Mouse (Mus musculus): ENCODE results near the gene Fermt3.

Fermt3 gene

GRCm38 (mm10) chr19:7039088-7039720 is 19.9 kb upstream of the Fermt3 start:
- DNase-seq (ENCODE audit: low spot score in 2 of 2) = no peak

DNA sequence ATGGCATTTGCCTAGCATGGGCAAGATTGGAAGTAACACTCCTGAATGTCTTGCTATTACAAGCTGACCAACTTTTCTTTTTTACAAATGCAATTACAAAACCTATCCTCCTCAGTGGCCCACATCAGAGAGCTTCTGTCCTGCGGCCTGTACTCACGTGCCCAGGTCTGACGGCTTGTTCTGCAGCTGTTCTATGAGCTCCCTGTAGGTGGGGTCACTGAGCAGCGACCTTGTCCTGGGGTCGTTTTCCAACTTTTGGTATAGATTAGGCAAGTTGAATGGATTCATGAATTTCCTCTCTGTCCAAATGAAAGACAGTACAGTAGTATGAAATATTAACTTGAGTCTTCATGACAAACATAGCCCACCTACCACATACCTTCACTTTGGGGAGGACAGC is 14.7 kb upstream of the Fermt3 start:
- no peak for DNase-seq (ENCODE audit: low spot score in 2 of 2)

DNA sequence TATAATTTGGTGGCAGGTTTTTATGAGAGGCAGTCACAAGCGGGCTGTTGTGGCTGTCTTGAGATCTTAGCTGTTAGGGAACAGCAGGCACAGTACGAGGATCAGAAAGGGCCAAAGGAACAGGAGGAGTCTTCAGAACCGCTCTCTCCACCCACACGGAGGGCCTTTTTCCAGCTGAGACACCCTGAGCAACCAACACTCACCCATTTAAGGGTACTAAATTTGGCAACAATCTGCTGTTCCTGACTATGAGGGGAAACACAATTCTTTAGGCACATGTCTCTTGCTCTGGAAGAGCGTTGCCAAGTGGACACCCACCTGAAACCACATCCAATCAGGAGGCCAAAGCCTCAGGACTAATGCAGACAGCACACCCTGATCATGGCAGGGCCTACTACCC is 10.3 kb upstream of the Fermt3 start:
- DNase-seq (ENCODE audit: low spot score in 2 of 2) = no peak

- DNase-seq (ENCODE audit: low spot score in 2 of 2) = no peak
Measured at GRCm38 (mm10) chr19:7020224-7020641, 964 bp upstream of the Fermt3 start.

GRCm38 (mm10) chr19:7018546-7018945 is 723 bp downstream of the Fermt3 start:
- DNase-seq (ENCODE audit: low spot score in 2 of 2) = no peak

DNA sequence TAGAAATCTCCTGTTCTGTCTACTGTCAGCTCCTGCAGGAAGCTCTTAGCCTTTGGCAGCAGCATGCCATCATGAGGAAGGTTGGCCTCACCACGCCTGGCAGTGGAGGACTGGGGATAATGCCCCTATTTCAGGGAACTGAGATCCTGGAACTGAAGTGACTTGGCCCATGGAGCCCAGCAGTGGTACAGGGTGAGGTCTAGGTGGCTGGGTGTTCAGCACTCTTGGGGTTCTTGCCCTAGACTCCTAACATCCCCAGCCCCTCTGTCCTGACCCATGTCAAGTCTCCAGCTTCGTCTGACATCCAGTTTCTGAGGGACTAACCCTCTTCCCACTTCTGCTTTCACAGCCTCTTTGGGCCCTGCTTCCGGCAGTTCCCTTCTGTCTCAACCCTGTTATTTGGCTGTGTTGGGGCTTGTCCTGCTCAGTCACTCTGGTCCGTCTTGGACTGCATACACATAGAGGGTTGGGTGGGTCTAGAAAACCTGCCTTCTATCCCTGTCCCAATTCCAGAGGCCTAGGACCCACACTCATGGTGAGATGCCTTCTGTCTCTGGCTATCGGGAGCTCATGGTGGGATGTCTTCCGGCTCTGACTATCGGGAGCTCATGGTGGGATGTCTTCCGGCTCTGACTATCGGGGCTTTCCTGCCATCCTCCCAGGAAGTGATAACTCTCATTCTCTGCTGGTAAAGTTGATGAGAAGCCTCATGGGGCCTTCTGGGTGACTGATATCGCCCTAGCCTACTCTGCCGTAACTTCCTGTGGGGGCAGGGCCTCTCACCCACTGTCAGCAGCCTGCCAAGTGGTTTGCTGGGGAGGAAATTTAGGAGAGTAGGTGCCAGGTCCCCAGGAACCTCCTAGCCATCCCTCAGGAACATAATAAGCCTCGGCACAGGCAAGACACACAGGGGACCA is 1.5 kb downstream of the Fermt3 start:
- DNase-seq (ENCODE audit: low spot score in 2 of 2) = no peak

DNA sequence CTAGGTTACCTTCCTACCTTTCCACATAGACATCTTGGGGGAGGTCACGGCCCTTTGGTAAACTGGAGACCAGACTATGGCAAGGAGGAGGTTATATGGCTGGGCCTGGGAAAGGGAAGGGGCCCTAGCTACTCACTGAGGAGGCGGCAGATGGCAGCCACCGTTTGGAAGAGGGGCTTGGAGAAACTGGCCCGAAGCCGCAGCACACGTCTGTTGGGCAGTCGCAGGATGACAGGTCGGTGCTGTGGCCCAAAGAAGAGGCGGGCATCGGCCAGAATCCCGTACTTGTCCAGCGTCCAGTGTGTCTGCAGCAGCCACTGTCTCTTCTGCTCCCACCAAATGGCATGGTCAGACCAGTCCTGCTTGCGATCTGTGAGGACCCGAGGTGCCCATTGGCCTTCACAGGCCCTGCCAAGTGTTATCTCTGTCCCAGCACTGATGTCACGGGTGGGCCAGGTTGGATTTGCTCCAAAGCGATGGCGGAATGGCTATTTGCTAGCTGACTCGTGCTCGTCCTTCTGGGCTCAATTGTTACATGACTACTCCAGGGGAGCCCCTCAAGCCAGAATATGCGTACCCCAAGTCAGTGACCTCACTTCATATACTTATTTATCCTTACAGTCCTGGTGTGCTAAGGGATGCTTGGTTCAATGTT is 4.7 kb downstream of the Fermt3 start:
- DNase-seq (ENCODE audit: low spot score in 2 of 2) = no peak

DNA sequence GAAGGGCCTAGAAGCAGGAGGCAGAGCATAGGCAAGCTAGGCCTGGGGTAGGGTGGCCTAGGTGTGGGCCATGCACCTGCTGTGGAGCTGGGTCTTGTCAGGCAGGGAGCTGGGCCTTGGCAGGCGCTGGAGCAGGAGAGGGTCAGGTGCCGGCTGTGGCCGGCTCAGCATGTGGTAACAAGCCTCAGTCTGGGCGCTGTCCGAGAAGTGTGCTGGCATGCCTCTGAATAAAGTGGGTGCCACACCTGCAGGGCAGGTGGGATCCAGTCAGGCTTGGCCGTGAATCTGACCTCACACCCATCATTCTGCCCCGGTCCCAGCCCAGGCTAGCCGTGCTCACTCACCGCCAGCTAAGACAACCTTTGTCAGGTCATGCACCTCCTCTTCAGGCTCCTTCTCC is 5.3 kb downstream of the Fermt3 start:
- DNase-seq (ENCODE audit: low spot score in 2 of 2) = no peak

GRCm38 (mm10) chr19:7012426-7012825 is 6.8 kb downstream of the Fermt3 start:
- DNase-seq (ENCODE audit: low spot score in 2 of 2) = no peak

- no peak for DNase-seq (ENCODE audit: low spot score in 2 of 2)
Measured at GRCm38 (mm10) chr19:7006892-7007593, 12.2 kb downstream of the Fermt3 start.

GRCm38 (mm10) chr19:6999360-7000063 is 19.8 kb downstream of the Fermt3 start:
- DNase-seq (ENCODE audit: low spot score in 2 of 2) = no peak

GRCm38 (mm10) chr19:6997721-6998290 is 21.5 kb downstream of the Fermt3 start:
- no peak for DNase-seq (ENCODE audit: low spot score in 2 of 2)

- DNase-seq (ENCODE audit: low spot score in 2 of 2) = peak; percentile 82 to 90
Measured at GRCm38 (mm10) chr19:6996006-6996405, 23.3 kb downstream of the Fermt3 start, which contains the start of the genes Nudt22 and Trpt1. Gene Nudt22 (minus strand): TSS chr19:6996117. Gene Trpt1 (plus strand): TSS chr19:6996131.

DNA sequence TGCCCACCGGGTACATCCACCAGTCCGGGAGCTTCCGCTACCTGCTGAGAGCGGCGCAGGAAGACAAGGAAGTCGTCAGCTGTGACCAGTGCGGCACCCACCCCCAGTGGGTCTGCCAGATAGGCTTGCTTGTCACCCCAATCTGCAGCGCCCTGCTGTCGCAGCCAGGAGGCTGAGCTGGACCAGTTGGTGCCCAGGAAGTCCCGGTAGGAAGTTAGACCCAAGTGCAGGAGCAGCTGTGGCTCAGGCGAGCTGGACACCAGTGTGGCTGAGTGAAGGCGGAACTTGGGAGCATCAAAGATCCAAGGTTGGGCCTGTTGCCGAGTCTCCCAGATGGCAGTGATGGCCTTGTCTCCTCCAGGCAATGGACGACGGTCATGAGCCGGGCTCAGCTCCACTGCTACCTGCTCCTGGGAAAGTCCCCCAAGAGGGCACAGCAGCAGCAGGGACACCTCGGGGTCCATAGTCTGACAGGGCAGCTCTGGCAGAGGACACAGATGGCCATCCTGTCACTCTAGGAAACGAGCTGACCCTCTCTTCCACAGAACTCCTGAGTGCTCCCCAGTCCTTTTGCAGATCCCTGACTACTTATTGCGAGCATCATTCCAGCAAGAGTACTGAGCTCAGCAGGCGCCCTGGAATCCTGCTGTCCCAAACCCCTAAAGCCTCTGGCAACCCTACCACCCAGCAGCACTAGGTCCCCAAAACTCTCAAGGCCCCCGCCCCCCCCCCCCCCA is 23.8 kb downstream of the Fermt3 start:
- no peak for DNase-seq (ENCODE audit: low spot score in 2 of 2)

- no peak for DNase-seq (ENCODE audit: low spot score in 2 of 2)
Measured at GRCm38 (mm10) chr19:6994489-6994888, 24.8 kb downstream of the Fermt3 start.

DNA sequence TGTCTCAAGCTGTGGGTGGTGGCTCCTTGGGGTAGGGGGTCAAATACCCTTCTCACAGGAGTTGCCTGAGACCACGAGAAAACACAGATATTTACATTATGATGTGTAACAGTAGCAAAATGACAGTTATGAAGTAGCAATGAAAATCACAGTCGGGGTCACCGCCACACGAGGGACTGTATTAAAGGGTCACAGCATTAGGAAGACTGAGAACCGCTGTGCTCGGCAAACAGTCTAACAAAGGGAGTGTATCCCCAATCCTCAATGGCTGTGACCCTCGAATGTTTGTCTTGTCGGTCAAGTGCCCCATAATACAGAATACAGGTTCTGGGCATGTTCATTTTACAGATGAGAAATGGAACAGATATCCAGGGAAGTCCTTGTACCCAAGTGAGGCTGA is 25.3 kb downstream of the Fermt3 start:
- no peak for DNase-seq (ENCODE audit: low spot score in 2 of 2)

GRCm38 (mm10) chr19:6993011-6993770 is 26.1 kb downstream of the Fermt3 start:
- DNase-seq (ENCODE audit: low spot score in 2 of 2) = no peak

GRCm38 (mm10) chr19:6992011-6992858 is 27.0 kb downstream of the Fermt3 start, which contains the start of gene Dnajc4:
Gene Dnajc4 (minus strand): TSS chr19:6992572.
- DNase-seq (ENCODE audit: low spot score in 2 of 2) = peak; percentile 95 to 96
